Comparison of ENCODE assay signal across 32 mouse cellular contexts in the genomic region with DNA sequence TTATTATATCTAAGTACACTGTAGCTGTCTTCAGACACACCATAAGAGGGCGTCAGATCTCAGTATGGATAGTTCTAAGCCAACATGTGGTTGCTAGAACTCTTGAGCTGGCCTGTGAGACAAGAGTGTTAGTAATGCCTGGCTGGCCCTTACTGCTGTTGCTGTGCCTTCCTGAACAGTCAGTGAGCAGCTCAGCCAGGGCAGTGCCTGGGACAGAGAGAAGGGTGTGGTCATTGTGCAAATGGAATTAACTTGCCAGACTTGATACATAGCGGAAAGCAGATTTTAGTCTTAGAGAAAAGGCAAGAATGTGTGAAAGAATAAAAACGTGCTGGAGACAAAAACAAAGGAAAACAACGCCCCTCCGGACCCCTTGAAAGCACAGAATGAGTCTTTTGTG.
DNase-seq lines count a peak whose midpoint lies in the region; ATAC-seq and TF ChIP-seq lines count a peak whose summit lies in the region.
"Had no signal": no experiment of that assay in that cellular context is flagged by ENCODE, and none has a peak within 500 bp of the region (broad histone marks: within the 10 kb centered on the region; RNA-seq: fewer than 3 reads in every experiment).

No protein-coding gene starts in this region.

- peak; percentile 11 for DNase-seq in gastrocnemius, postnatal 25 days
- DNase-seq in gastrocnemius, postnatal 10 days, result no peak
- DNase-seq in retina, embryonic 14.5 days (ENCODE audit: low spot score), result peak; percentile 16
- DNase-seq in retina, postnatal 1 day, result no peak
- no peak for DNase-seq in G1E (ENCODE audit: low spot score)
- peak; percentile 31 for DNase-seq in stomach, postnatal 0 days (ENCODE audit: low spot score)
- DNase-seq in testis, postnatal 10 days (ENCODE audit: low spot score), result no peak
- DNase-seq: adrenal gland, postnatal 14 days; cerebellum, adult 2 months; cerebellum, postnatal 36 days; embryo, embryonic 11 days; heart, postnatal 36 days; kidney, adult 9 months; kidney, postnatal 14 days; liver; right cerebral cortex, adult 18-20 months; right cerebral cortex, postnatal 4 days; thymus, adult 2 months; thymus, postnatal 4 days had no signal

- H3K36me3 ChIP-seq in G1E (replicated peaks), result peaks cover 39% of the 10 kb centered on the region
- H3K36me3 ChIP-seq in stomach, postnatal 0 days (ENCODE audit: control insufficient read depth, insufficient read depth, low read length), result no peaks in the 10 kb centered on the region
- H3K36me3 ChIP-seq: forebrain, embryonic 15.5 days; heart, embryonic 15.5 days; hindbrain, embryonic 15.5 days; intestine, embryonic 15.5 days; liver, embryonic 15.5 days; lung, embryonic 15.5 days; stomach, embryonic 15.5 days had no signal

- TF ChIP-seq EP300 in stomach, postnatal 0 days (optimal IDR thresholded peaks at IDR 0.05), result no peak

- TF ChIP-seq CTCF in G1E (IDR thresholded peaks at IDR 0.05; ENCODE audit: low read depth, low read length), result no peak
- peak; percentile 22 for TF ChIP-seq CTCF in stomach, postnatal 0 days (IDR thresholded peaks at IDR 0.05; ENCODE audit: low read depth)

- H3K27me3 ChIP-seq in G1E (ENCODE audit: insufficient read depth, low read length), result no peaks in the 10 kb centered on the region
- no peaks in the 10 kb centered on the region for H3K27me3 ChIP-seq in stomach, postnatal 0 days (ENCODE audit: control insufficient read depth, insufficient read depth, low read length)
- H3K27me3 ChIP-seq: embryonic facial prominence, embryonic 13.5 days; forebrain, embryonic 15.5 days; heart, embryonic 15.5 days; hindbrain, embryonic 15.5 days; intestine, embryonic 15.5 days; liver, embryonic 15.5 days; lung, embryonic 15.5 days; midbrain, embryonic 13.5 days; neural tube, embryonic 13.5 days; Patski; stomach, embryonic 15.5 days had no signal

- H3K4me2 ChIP-seq in stomach, postnatal 0 days (replicated peaks; ENCODE audit: low read depth), result no peak overlapping the region
- H3K4me2 ChIP-seq: embryonic facial prominence, embryonic 13.5 days; forebrain, embryonic 15.5 days; heart, embryonic 15.5 days; hindbrain, embryonic 15.5 days; intestine, embryonic 15.5 days; liver, embryonic 15.5 days; lung, embryonic 15.5 days; midbrain, embryonic 13.5 days; neural tube, embryonic 13.5 days; stomach, embryonic 15.5 days had no signal

- no peaks in the 10 kb centered on the region for H3K9me3 ChIP-seq in G1E (replicated peaks)
- H3K9me3 ChIP-seq in stomach, postnatal 0 days (ENCODE audit: control insufficient read depth, low read length), result no peaks in the 10 kb centered on the region
- H3K9me3 ChIP-seq: embryonic facial prominence, embryonic 13.5 days; forebrain, embryonic 15.5 days; heart, embryonic 15.5 days; hindbrain, embryonic 15.5 days; intestine, embryonic 15.5 days; limb, embryonic 10.5 days; liver, embryonic 15.5 days; lung, embryonic 15.5 days; midbrain, embryonic 13.5 days; neural tube, embryonic 13.5 days; stomach, embryonic 15.5 days had no signal

- ATAC-seq in G1E (ENCODE audit: extremely low read depth, insufficient number of reproducible peaks, low FRiP score, poor library complexity, severe bottlenecking), result 0 out of 2 replicates have a peak, but pooled peaks have one; percentile 22
- ATAC-seq in stomach, postnatal 0 days (ENCODE audit: low FRiP score, low TSS enrichment), result 0 out of 2 replicates have a peak, but pooled peaks have one; percentile 51
- ATAC-seq: activated CD4-positive, CD25-positive, alpha-beta regulatory T cell, adult 4 months; intestine, embryonic 15.5 days; midbrain, embryonic 13.5 days; Patski had no signal

- WGBS in stomach, postnatal 0 days, result 52% methylated on average over 5 of the region's 5 CpGs

- H3K4me1 ChIP-seq in G1E (ENCODE audit: insufficient read depth, low read depth, low read length), result peaks cover 26% of the 10 kb centered on the region
- H3K4me1 ChIP-seq in stomach, postnatal 0 days (replicated peaks; ENCODE audit: control insufficient read depth, insufficient read depth), result no peaks in the 10 kb centered on the region
- H3K4me1 ChIP-seq: embryonic facial prominence, embryonic 13.5 days; forebrain, embryonic 15.5 days; hindbrain, embryonic 15.5 days; intestine, embryonic 15.5 days; limb, embryonic 10.5 days; lung, embryonic 15.5 days; midbrain, embryonic 13.5 days; neural tube, embryonic 13.5 days; stomach, embryonic 15.5 days had no signal

- H3K27ac ChIP-seq in stomach, postnatal 0 days (replicated peaks), result no peak overlapping the region
- H3K27ac ChIP-seq: forebrain, embryonic 15.5 days; heart, embryonic 15.5 days; hindbrain, embryonic 15.5 days; intestine, embryonic 15.5 days; limb, embryonic 10.5 days; lung, embryonic 15.5 days; midbrain, embryonic 13.5 days; neural tube, embryonic 13.5 days; stomach, embryonic 15.5 days had no signal

- no peak overlapping the region for H3K9ac ChIP-seq in stomach, postnatal 0 days (ENCODE audit: low read length)
- H3K9ac ChIP-seq: embryonic facial prominence, embryonic 13.5 days; forebrain, embryonic 15.5 days; heart, embryonic 15.5 days; hindbrain, embryonic 15.5 days; intestine, embryonic 15.5 days; liver, embryonic 15.5 days; lung, embryonic 15.5 days; midbrain, embryonic 13.5 days; neural tube, embryonic 13.5 days; stomach, embryonic 15.5 days had no signal

- H3K4me3 ChIP-seq in G1E (ENCODE audit: low read depth, low read length), result no peak overlapping the region
- H3K4me3 ChIP-seq in stomach, postnatal 0 days (ENCODE audit: low read depth, low read length), result no peak overlapping the region
- H3K4me3 ChIP-seq: embryonic facial prominence, embryonic 13.5 days; forebrain, embryonic 15.5 days; heart, embryonic 15.5 days; hindbrain, embryonic 15.5 days; intestine, embryonic 15.5 days; limb, embryonic 10.5 days; liver, embryonic 15.5 days; lung, embryonic 15.5 days; midbrain, embryonic 13.5 days; neural tube, embryonic 13.5 days; stomach, embryonic 15.5 days had no signal

Comparison
In these comparisons a context has a peak if more than half of its experiments do, and no peak if none do; other contexts are left out.
1. DNase-seq: peak in gastrocnemius, postnatal 25 days (single experiment), retina, embryonic 14.5 days (single experiment) and stomach, postnatal 0 days (single experiment); none in gastrocnemius, postnatal 10 days (single experiment), retina, postnatal 1 day (single experiment), G1E (single experiment) and testis, postnatal 10 days (single experiment).